Mouse (Mus musculus): ENCODE results near the gene Csk. TPM values are rescaled to one million over a fixed set of nuclear protein-coding genes. Genes with fewer than 3 reads are reported as not detected.

Gene Csk
- polyA plus RNA-seq, 1 experiment: 42.4 TPM

DNA sequence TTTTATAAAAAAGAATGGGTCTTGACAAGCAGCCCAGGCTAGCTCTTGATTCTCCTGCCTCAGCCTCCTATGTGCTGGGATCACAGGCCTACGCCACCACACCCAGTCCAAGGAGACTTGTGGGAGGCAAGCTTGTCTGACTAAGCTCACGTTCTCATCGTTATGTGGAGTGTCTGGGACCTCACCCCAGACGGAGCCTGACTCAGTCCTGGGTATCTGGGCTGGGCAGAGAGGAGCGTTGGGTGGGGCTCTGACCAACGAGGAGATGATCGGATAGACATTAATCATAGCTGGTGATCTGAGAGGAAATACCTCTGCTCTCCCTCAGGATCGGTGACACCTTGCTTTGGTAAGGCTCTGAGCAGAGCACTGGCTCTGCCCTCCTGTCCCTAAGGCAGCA is 34.6 kb downstream of the Csk start:
- H3K4me3 ChIP-seq (ENCODE audit: insufficient read depth, low read depth, low read length): no peak overlapping the region
- no peak overlapping the region for H3K27ac ChIP-seq (ENCODE audit: insufficient read depth, low read depth, low read length)
- H3K27me3 ChIP-seq (replicated peaks; ENCODE audit: control insufficient read depth, insufficient read depth, low read length): no peaks in the 10 kb centered on the region
- no peaks in the 10 kb centered on the region for H3K4me1 ChIP-seq (ENCODE audit: control insufficient read depth, insufficient read depth, low read length)
- no peak for DNase-seq
- H3K36me3 ChIP-seq (ENCODE audit: control insufficient read depth, insufficient read depth, low read length): no peaks in the 10 kb centered on the region
- 55% methylated on average over 8 of the region's 8 CpGs for WGBS
- TF ChIP-seq CTCF (conservative IDR thresholded peaks at IDR 0.05; ENCODE audit: insufficient read depth, insufficient read length, low read depth, low read length) (no peak), POLR2A (IDR thresholded peaks at IDR 0.05; ENCODE audit: low read depth, low read length) (no peak)

GRCm38 (mm10) chr9:57617556-57618169 is 35.8 kb downstream of the Csk start:
- Histone ChIP-seq H3K27ac (ENCODE audit: insufficient read depth, low read depth, low read length) (no peak overlapping the region), H3K36me3 (ENCODE audit: control insufficient read depth, insufficient read depth, low read length) (no peaks in the 10 kb centered on the region), H3K4me1 (ENCODE audit: control insufficient read depth, insufficient read depth, low read length) (no peaks in the 10 kb centered on the region), H3K27me3 (replicated peaks; ENCODE audit: control insufficient read depth, insufficient read depth, low read length) (no peaks in the 10 kb centered on the region), H3K4me3 (ENCODE audit: insufficient read depth, low read depth, low read length) (no peak overlapping the region)
- DNase-seq: no peak
- TF ChIP-seq POLR2A (IDR thresholded peaks at IDR 0.05; ENCODE audit: low read depth, low read length) (no peak), CTCF (conservative IDR thresholded peaks at IDR 0.05; ENCODE audit: insufficient read depth, insufficient read length, low read depth, low read length) (no peak)
- 78% methylated on average over 8 of the region's 8 CpGs for WGBS

DNA sequence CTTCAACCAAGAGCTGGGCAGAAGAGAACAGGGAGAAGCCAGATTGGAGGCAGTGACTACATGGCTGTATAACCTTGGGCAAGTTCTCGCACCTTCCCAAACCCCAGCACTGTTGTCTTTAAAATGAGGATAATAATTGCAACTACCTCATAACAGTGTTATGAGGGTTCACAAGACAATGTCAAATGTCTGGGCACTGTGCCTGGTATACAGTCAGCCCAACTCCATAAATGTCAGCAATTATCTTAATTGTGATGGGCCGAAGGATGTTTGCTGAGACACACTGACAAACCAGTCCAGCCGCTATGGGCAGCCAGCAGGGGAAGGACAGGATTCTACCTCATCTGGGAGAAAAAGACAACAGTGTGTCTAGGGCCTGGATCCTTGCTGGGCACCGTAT is 38.6 kb downstream of the Csk start:
- no peaks in the 10 kb centered on the region for H3K36me3 ChIP-seq (ENCODE audit: control insufficient read depth, insufficient read depth, low read length)
- TF ChIP-seq CTCF (conservative IDR thresholded peaks at IDR 0.05; ENCODE audit: insufficient read depth, insufficient read length, low read depth, low read length) (no peak), POLR2A (IDR thresholded peaks at IDR 0.05; ENCODE audit: low read depth, low read length) (no peak)
- H3K4me1 ChIP-seq (ENCODE audit: control insufficient read depth, insufficient read depth, low read length): no peaks in the 10 kb centered on the region
- H3K27ac ChIP-seq (ENCODE audit: insufficient read depth, low read depth, low read length): no peak overlapping the region
- H3K27me3 ChIP-seq (replicated peaks; ENCODE audit: control insufficient read depth, insufficient read depth, low read length): no peaks in the 10 kb centered on the region
- H3K4me3 ChIP-seq (ENCODE audit: insufficient read depth, low read depth, low read length): no peak overlapping the region
- DNase-seq: no peak
- 79% methylated on average over 4 of the region's 4 CpGs for WGBS

- no peak overlapping the region for H3K27ac ChIP-seq (ENCODE audit: insufficient read depth, low read depth, low read length)
- H3K27me3 ChIP-seq (replicated peaks; ENCODE audit: control insufficient read depth, insufficient read depth, low read length): no peaks in the 10 kb centered on the region
- TF ChIP-seq POLR2A (IDR thresholded peaks at IDR 0.05; ENCODE audit: low read depth, low read length) (no peak), CTCF (conservative IDR thresholded peaks at IDR 0.05; ENCODE audit: insufficient read depth, insufficient read length, low read depth, low read length) (no peak)
- peak; percentile 44 for DNase-seq
- no peaks in the 10 kb centered on the region for H3K4me1 ChIP-seq (ENCODE audit: control insufficient read depth, insufficient read depth, low read length)
- WGBS: 61% methylated on average over 7 of the region's 7 CpGs
- H3K4me3 ChIP-seq (ENCODE audit: insufficient read depth, low read depth, low read length): no peak overlapping the region
- H3K36me3 ChIP-seq (ENCODE audit: control insufficient read depth, insufficient read depth, low read length): no peaks in the 10 kb centered on the region
Measured at GRCm38 (mm10) chr9:57613975-57614374, 39.5 kb downstream of the Csk start.

GRCm38 (mm10) chr9:57612587-57612986 is 40.8 kb downstream of the Csk start:
- no peak overlapping the region for H3K4me3 ChIP-seq (ENCODE audit: insufficient read depth, low read depth, low read length)
- no peaks in the 10 kb centered on the region for H3K36me3 ChIP-seq (ENCODE audit: control insufficient read depth, insufficient read depth, low read length)
- no peaks in the 10 kb centered on the region for H3K4me1 ChIP-seq (ENCODE audit: control insufficient read depth, insufficient read depth, low read length)
- TF ChIP-seq POLR2A (IDR thresholded peaks at IDR 0.05; ENCODE audit: low read depth, low read length) (no peak), CTCF (conservative IDR thresholded peaks at IDR 0.05; ENCODE audit: insufficient read depth, insufficient read length, low read depth, low read length) (no peak)
- no peak overlapping the region for H3K27ac ChIP-seq (ENCODE audit: insufficient read depth, low read depth, low read length)
- no peak for DNase-seq
- 71% methylated on average over 7 of the region's 7 CpGs for WGBS
- no peaks in the 10 kb centered on the region for H3K27me3 ChIP-seq (replicated peaks; ENCODE audit: control insufficient read depth, insufficient read depth, low read length)

GRCm38 (mm10) chr9:57610359-57610826 is 43.0 kb downstream of the Csk start:
- no peaks in the 10 kb centered on the region for H3K27me3 ChIP-seq (replicated peaks; ENCODE audit: control insufficient read depth, insufficient read depth, low read length)
- no peaks in the 10 kb centered on the region for H3K4me1 ChIP-seq (ENCODE audit: control insufficient read depth, insufficient read depth, low read length)
- 45% methylated on average over 3 of the region's 3 CpGs for WGBS
- no peak for DNase-seq
- H3K36me3 ChIP-seq (ENCODE audit: control insufficient read depth, insufficient read depth, low read length): no peaks in the 10 kb centered on the region
- H3K4me3 ChIP-seq (ENCODE audit: insufficient read depth, low read depth, low read length): no peak overlapping the region
- no peak for TF ChIP-seq CTCF (conservative IDR thresholded peaks at IDR 0.05; ENCODE audit: insufficient read depth, insufficient read length, low read depth, low read length)
- no peak for TF ChIP-seq POLR2A (IDR thresholded peaks at IDR 0.05; ENCODE audit: low read depth, low read length)
- H3K27ac ChIP-seq (ENCODE audit: insufficient read depth, low read depth, low read length): no peak overlapping the region

- Histone ChIP-seq H3K36me3 (ENCODE audit: control insufficient read depth, insufficient read depth, low read length) (no peaks in the 10 kb centered on the region), H3K27ac (ENCODE audit: insufficient read depth, low read depth, low read length) (no peak overlapping the region), H3K27me3 (replicated peaks; ENCODE audit: control insufficient read depth, insufficient read depth, low read length) (no peaks in the 10 kb centered on the region), H3K4me1 (ENCODE audit: control insufficient read depth, insufficient read depth, low read length) (no peaks in the 10 kb centered on the region), H3K4me3 (ENCODE audit: insufficient read depth, low read depth, low read length) (no peak overlapping the region)
- WGBS: 54% methylated on average over 3 of the region's 3 CpGs
- DNase-seq: no peak
- no peak for TF ChIP-seq CTCF (conservative IDR thresholded peaks at IDR 0.05; ENCODE audit: insufficient read depth, insufficient read length, low read depth, low read length)
- TF ChIP-seq POLR2A (IDR thresholded peaks at IDR 0.05; ENCODE audit: low read depth, low read length): no peak
Measured at GRCm38 (mm10) chr9:57609803-57610202, 43.6 kb downstream of the Csk start.

All from kidney, adult 2 months (tissue).